Mouse (Mus musculus) cerebellum, adult (tissue): ENCODE results near the gene Trappc6b.

Experiments used
- ATAC-seq: cut with Nextera tagmentation; 2 replicates; pipeline ENCODE4 v1.9.2; 2017; ENCODE audit warnings: mild to moderate bottlenecking, moderate library complexity, mixed read lengths; ENCODE audit not compliant: insufficient number of reproducible peaks, low FRiP score, low TSS enrichment

The Trappc6b gene

DNA sequence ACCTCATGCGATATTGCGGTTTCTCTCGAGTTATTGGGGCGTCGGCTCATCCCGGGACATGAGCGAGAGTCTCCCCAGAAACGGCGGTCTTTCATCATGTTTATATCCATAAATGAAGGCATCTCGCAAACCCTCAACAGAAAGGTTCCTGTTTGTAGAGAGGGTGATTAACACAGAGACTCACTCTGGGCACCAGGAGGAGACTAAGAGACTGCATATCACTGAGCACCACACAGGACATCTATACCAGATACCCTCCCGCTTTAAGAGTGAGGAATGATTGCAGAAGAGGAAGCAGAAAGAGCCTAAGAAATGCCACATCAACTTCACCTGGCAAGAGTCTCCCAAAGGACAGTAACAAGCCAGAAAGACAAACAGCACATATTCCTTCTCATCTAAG lies 5.0 kb downstream of the Trappc6b start:
- ATAC-seq = no peak

DNA sequence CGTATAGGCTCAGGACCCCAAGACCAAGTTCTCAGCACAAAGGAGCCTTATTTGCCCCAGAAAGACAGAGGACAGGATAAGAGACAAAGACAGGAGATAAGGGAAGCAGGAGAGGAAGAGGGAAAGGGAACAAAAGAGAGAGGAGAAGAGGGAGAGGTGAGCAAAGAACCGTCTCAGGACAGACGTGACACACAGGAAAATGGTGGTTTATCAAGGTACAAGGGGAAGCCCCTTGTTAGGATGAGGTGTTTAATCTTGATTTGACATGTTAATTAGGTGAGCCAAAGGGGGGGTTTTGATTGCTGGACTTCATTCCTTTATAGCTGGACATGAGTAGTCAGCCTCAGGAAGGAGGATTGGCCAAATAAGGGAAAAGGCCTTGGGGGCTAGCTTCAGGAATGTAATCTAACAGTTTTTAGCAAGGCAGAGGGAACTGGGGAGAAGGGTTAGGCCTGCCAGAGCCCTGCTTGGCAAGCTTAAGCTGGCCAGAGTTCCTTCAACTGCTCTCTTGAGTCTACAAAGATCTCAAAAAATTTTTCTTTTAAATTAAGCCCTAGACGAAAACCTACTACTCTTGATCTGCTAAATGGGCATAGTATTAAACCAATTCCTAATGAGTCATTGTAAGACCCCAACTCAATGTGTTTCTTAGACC lies 5.9 kb downstream of the Trappc6b start:
- ATAC-seq = no peak

DNA sequence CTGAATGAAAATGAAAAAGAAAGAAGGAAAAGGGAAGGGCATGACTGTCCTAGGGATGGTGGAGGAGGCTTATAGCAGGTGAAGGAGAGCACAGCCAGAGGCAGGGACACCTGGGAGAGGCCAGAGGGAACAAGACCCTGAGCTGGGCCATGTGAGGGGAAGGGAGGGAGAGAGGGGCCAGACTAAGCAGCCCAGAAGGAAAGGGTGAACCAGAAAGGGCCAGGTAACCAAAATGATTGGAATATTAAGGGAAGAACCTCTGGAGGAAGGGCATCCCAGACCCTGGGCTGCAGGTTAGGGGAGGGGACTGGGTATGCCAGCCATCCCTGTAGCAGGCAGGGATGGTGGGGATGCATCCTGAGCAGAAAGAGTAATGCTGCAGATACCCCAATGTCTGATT lies 7.3 kb downstream of the Trappc6b start:
- ATAC-seq = no peak

DNA sequence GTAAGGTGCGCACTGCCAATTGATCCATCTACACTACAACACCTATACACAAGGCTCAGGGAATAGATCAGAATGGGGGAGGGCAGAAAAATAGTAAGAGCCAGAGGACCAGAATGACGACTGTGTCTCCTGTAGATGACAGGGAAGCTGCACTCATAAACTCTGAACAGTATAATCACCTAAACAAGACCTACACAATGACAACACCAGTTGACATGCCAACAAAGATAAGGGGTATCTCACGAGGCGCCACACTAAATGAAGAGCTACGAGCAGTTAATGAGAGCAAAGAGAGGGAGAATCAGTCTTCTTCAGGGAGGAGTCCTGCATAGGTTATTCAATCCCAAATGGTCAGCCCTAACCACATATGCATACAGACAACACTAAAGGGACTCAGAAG lies 8.1 kb downstream of the Trappc6b start:
- ATAC-seq = no peak

DNA sequence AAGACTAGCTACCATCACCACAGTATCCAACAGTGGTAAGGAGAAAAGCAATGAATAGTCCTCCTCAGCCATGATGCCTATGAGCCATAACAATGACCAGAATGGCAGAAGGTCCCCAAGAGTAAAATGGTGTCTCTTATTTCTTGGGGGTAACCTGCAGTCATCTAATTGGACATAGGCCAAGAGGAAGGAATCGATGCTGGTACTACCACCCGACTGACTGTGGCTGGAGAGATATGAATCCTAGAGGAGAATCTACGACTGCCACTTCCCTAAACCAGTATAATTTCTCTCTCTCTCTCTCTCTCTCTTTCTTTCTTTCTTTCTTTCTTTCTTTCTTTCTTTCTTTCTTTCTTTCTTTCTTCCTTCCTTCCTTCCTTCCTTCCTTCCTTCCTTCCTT lies 8.8 kb downstream of the Trappc6b start:
- ATAC-seq = no peak

DNA sequence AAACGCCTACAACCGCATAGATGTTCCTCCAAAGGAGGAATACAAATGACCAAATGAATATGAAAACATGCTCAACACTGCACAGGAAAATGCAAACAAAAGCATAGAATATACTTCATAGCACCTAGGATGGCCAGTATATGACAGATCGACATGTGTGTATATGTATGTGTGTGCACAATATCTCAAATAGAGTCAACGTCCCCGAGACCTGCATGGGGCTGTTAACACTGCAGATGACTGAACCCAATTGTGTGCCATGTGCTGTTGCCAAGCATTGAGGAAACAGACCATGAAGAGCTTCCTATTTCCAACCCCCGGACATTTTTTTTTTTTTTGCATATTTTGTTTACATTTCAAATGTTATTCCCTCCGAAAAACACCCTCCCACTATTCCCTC lies 20.4 kb downstream of the Trappc6b start:
- ATAC-seq = no peak

DNA sequence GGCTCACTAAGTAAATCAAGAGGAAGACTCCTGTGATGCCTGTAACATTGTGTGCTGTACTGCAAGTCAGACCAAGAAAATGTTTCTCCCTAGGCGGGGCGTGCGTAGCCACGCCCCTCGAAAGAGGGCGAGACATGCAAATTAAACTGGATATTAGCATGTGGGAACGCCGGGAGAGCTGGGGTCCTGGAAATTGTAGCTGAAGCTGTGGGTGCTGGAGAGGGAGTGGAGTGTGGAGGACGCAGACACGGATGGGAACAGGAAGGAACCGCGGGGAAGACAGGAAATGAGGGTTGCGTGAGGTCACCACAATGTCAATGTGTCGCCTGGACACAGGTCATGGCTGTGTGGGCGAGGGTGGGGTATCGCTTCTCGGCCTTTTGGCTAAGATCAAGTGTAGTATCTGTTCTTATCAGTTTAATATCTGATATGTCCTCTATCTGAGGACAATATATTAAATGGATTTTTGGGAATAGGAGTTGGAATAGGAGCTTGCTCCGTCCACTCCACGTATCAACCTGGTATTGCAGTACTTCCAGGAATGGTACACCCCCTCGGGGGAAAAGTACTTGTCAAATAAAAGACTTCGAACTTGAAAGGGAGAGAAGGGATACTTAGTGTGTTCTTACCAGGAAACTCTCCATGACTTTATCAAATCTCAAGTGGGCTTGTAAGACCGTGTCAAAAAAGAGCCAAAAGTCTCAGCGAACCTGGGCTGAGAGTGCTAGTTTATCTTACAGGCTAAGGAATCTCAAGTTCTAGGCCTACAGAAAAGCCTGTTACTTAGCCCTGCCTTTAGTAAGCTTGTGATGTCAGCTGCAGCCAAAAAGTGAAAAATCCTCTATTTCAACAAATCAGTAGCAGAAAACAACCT lies 21.1 kb downstream of the Trappc6b start:
- peak; percentile 15; the same call in 1 of the 2 replicates for ATAC-seq

DNA sequence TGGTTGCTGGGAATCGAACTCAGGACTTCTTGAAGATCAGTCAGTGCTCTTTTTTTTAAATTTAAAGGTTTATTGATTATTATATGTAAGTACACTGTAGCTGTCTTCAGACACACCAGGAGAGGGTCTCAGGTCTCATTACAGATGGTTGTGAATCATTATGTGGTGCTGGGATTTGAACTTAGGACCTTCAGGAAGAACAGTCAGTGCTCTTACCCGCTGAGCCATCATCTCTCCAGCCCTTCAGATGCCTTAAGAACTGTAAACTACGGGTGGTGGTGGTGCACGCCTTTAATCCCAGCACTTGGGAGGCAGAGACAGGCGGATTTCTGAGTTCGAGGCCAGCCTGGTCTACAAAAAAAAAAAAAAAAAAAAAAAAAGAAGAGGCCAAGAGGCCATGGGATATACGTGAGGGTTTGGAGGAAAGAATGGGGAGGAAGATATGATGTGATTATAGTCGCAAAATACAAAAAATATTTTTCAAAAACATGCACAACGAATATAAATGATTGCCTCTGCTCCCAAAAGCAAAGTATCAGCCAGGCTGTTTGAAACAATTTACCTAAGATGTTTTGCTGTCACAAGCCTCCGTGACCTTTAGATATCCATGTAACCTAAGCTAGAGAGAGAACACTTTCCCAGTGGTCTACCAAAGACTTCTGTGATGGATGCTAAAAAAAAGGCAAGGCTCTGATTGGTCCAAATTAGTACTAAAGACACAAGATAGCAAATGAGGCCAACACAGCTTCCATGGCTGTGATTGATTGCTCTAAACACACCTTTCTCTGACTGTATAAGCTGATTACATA lies 21.9 kb downstream of the Trappc6b start:
- ATAC-seq = no peak

DNA sequence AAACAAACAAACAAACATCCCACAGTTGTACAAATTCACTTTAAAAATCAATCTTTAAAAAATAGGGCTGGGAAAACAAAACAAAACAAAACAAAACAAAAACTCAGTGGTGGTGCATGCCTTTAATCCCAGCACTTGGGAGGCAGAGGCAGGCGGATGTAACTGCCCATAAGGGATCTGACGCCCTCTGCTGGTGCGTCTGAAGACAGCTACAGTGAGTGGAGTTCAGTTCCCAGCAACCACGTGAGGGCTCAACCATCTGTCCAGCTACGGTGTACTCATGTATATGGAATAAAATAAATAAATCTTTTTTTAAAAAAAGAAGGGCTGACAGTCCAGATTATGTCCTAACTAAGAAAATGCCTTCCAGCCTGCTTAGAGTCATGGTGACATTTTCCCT lies 29.2 kb downstream of the Trappc6b start:
- no peak for ATAC-seq

DNA sequence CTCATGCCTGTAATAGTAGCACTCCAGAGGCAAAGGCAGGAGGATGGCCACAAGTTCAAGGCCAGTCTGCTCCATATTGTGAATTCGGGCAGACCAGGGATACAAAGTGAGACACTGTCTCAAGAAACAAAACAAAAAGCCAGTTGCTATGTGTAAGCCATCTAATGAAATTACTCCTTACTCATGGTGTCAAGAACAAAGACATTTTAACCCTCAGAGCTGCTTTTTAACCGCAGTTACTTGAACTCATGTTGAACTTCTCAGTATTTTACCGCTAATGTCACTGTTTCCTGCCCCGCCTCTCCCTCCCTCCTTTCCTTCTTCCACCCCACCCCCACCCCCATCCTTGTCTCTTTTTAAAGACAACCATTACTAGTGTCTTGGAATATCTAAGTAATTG lies 40.0 kb downstream of the Trappc6b start:
- no peak for ATAC-seq

DNA sequence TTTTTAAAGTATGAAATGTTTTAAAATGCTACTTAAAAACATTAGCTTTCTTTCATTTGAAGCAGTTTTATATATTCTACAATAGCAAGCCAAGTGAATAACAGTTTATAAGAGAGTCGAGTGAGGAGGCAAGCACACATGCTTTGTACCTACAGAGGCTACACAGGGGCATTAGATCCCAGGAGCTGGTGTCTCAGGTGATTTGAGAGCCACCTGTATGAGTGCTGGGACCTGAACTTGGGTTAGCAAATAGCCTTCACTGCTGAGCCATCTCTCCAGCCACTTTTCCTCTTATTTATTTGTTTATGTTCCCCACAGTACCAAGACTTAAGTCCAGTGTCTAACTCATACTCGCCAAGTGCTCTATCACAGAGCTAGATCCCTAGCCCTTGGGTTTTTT lies 41.4 kb downstream of the Trappc6b start:
- ATAC-seq = no peak

DNA sequence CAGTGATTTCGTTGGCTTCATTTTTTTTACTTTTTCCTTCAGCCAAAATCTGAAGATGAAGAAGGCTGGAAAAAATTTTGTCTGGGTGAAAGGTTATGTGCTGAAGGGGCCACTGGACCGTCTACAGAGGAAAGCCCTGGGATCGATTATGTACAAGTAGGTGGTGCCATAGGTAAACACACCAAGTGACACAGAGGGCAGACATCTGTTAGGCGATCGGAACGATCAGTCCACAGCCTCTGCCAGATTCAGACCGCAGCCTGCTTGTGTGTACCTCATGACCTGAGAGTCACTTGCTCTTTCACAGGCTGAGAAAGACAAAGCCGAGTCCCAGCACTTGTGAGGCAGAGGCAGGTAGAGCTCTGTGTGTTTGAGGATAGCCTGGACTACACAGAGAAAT lies 43.3 kb downstream of the Trappc6b start:
- no peak for ATAC-seq

DNA sequence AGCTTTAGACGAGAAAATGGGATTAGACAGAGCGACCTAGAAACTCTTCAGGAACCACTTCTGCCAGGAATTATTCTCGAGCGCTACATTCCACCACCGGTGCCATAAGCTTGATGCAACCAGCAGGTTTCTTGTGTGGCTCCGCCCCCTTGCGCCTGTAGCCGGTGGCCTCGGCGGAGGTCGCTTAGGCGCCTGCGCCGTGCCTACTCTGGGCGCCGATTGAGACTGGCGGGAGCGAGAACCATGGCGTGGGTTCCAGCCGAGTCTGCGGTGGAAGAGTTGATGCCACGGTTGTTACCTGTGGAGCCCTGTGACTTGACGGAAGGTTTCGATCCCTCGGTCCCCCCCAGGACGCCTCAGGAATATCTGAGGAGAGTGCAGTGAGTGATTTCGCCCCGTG lies 48.0 kb downstream of the Trappc6b start, which contains the start of gene Gemin2:
Gene Gemin2 (plus strand): TSS at position 160 of the 400 bp plus-strand sequence.
- ATAC-seq = peak; percentile 82

DNA sequence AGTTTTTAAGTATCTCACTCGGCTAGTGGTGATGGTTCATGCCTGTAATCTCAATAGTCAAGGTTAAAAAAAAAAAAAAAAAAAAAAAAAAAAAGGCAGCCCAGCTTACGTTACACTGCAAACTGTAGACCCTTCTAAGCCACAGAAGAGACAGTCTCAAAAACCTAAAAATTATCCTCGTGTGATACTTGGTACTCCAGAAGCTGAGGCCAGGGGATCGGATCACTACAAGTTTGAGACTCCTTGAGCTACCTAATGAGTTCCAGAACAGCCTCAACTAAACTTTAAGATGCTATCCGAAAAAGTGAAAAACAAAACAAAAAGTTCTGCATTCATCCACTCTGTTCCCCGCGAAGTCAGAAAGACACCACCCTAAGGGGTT lies 48.6 kb downstream of the Trappc6b start:
- ATAC-seq = no peak

DNA sequence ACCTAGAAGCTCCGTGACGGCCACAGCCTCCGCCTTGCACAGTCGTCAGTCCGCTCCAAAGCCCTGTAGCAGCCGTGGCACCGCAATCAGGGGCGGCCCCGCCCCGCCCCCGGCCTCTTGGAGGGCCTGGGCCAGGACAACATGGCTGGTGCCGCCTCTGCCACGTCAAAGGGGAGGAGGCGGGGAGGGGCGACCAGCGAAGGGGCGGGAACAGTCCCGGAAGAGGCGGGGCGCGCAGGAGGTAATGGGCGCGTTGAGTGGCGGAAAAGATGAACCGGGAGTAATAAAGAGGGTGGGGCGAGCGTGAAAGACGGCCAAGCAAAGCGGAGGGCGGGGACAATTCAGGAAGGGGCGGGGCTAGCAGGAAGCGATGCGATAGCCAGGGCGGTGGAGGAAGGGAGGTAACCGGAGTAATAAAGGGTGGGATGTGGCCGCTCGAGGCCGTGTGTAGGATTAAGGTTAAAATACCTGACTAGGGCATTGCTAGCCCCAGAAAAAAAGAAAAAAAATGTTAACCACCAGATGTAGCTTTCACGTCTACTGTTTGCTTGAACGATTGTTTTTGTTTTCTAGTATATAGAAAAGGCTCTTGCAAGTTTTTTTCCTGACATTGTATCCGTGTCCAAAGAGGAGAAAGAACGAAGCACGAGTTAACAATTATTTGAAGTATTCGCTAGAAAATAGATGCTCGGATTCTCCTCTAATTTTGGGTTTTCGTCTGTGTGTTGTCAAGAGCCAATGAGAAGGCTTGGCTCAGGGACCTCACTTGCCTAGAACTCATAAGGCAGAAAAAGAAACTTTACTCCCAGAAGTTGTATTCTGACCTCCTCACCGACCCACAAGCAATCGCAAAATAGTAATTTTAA lies 49.2 kb downstream of the Trappc6b start, which contains the start of gene Sec23a:
Gene Sec23a (minus strand): TSS at position 174 of the 866 bp plus-strand sequence.
- ATAC-seq = peak; percentile 89

DNA sequence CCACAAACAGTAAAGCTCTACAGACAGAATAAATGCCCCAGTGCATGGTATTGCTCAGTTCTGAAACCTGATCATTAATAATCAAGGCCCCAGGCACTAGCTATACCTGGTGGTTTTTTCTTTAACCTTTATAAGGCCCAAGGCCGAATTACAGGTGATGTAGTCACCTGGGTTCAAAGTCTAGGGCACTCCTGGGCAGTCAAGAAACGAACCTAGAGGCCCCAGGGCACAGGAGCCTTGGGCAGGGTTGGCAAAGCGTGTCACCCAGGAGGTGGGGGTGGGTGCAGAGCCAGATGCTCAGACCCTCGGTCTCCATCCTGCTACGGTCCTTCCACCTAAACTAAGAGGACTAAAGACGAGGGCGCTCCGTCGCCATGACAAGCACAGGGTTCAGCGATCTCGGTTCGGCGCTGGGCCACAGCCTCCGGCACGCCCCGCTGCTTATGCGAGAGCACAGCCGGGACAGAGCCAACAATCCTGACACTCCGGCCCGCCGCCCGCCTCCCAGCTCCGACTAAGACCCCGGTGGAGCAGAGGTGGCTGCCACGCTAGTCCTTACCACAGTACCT lies 49.9 kb downstream of the Trappc6b start:
- no peak for ATAC-seq

DNA sequence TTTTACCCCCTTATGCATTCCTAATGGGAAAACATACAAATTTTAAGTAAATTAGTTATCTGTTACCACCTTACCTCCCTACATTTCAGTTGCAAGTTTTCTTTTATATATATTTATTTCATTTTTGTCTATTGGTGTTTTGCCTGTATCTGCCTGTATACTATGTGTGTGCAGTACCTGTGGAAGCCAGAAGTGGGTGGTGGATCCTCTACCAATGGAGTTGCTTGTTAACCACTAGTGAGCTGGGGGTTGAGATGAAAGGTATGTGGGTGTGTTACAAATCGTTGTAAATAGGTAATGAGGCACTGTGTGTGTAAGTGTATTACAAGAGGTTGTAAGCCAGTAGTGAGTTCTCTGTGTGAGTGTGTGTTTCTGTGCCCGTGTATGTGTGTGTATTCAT lies 50.8 kb downstream of the Trappc6b start:
- ATAC-seq = no peak
